Mouse (Mus musculus): Measurements from ENCODE around the gene Nisch. TPM values are rescaled to one million over a fixed set of nuclear protein-coding genes. Genes with fewer than 3 reads are reported as not detected.

Gene Nisch
- polyA plus RNA-seq, 1 experiment from 2014 or later, result 309 TPM

DNA sequence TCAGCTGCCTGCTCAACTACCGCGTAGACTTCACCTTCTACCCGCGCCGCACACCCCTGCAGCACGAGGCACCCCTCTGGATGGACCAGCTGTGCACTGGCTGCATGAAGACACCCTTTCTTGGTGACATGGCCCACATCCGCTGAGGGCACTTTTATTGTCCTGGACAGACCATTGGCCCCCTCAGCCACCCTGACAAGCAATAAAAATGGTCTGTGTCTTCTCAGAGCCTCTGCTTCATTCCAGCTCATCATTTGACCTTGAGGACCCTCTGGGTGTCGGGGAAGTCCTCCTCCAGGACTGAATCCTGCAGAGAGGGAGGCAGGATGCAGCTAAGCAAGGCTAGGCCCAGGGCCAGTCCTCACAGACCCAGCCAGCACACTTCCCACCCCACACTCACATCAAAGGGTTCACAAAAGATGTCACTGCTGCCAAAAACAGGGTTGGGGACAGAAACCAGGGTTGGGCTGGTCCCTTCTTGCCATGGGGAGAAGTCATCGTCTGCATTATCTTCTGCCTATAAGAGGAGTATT lies 77.8 kb downstream of the Nisch start:
- ATAC-seq (ENCODE audit: low FRiP score) (no peak), DNase-seq (ENCODE audit: low spot score) (no peak)
- no peak overlapping the region for H3K9ac ChIP-seq
- peaks cover 70% of the 10 kb centered on the region for H3K36me3 ChIP-seq (replicated peaks; ENCODE audit: control insufficient read depth, insufficient read depth)
- 91% methylated on average over 9 of the region's 9 CpGs for WGBS
- H3K4me2 ChIP-seq (replicated peaks), result no peak overlapping the region
- H3K4me1 ChIP-seq (replicated peaks; ENCODE audit: control insufficient read depth, insufficient read depth, low read length), result 0 out of 2 replicates have a peak, but pooled peaks cover 4% of the 10 kb centered on the region
- no peak overlapping the region for H3K27ac ChIP-seq
- no peaks in the 10 kb centered on the region for H3K9me3 ChIP-seq (ENCODE audit: control insufficient read depth, low read length)
- no peak overlapping the region for H3K4me3 ChIP-seq (replicated peaks; ENCODE audit: low read length)
- H3K27me3 ChIP-seq (ENCODE audit: control insufficient read depth, insufficient read depth, low read length), result no peaks in the 10 kb centered on the region

DNA sequence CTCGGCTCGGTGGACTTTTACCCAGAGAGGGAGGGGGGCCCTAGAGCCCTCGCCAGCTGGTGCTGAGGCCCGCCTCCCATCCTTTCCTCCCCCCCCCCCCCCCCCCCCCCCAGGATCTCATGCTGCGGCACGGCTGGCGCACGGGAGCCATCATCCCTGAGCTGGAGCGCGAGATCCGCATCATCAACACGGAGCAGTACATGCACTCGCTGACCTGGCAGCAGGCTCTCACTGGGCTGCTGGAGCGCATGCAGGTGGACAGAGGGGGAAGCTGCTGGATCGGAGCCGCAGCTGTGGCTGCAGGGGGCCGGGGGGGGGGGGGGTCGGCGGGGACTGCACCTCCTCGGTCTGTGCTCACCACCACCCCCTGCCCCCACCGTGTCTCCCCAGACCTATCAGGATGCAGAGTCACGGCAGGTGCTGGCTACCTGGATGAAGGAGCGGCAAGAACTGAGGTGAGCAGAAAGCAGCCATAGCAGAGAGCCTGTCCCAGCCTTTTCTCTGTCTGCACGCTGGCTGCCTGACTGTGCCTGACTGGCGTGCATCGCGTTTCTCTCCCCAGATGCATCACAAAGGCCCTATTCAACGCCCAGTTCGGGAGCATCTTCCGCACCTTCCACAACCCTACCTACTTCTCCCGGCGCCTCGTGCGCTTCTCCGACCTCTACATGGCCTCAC lies 78.4 kb downstream of the Nisch start:
- 80% methylated on average over 21 of the region's 35 CpGs for whole genome bisulfite sequencing
- ATAC-seq (ENCODE audit: low FRiP score) (0 out of 2 replicates have a peak, but pooled peaks have one; percentile 28), DNase-seq (ENCODE audit: low spot score) (no peak)

DNA sequence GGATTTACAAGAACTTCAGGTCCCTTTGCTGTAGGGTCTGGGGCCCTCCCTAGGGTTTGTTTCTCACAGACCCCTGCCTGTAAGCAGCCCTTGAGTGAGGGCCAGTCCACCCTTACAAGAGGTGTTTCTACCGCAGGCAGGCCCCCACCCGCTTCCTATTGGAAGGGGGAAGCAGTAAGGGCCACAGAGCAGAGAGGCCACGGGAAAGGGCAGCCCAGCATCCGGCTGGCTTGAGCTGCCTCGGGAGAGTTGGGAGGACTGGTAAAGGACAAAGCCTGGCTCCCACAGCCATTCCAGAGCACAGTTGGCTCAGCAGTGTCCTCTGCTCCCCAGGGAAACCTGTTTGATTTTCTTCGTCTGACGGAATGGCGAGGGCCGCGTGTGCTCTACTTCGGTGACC lies 79.0 kb downstream of the Nisch start:
- peaks cover 13% of the 10 kb centered on the region for H3K4me1 ChIP-seq (replicated peaks; ENCODE audit: control insufficient read depth, insufficient read depth, low read length)
- WGBS, result 73% methylated on average over 11 of the region's 11 CpGs
- H3K27ac ChIP-seq, result no peak overlapping the region
- DNase-seq (ENCODE audit: low spot score), result no peak
- ATAC-seq (ENCODE audit: low FRiP score), result no peak
- no peaks in the 10 kb centered on the region for H3K27me3 ChIP-seq (ENCODE audit: control insufficient read depth, insufficient read depth, low read length)
- no peak overlapping the region for H3K4me3 ChIP-seq (replicated peaks; ENCODE audit: low read length)
- peaks cover 70% of the 10 kb centered on the region for H3K36me3 ChIP-seq (replicated peaks; ENCODE audit: control insufficient read depth, insufficient read depth)
- no peak overlapping the region for H3K9ac ChIP-seq
- H3K4me2 ChIP-seq (replicated peaks), result no peak overlapping the region
- H3K9me3 ChIP-seq (ENCODE audit: control insufficient read depth, low read length), result no peaks in the 10 kb centered on the region

More for the DNA sequence above, 78.4 kb downstream of the Nisch start:
- Histone ChIP-seq H3K4me1 (replicated peaks; ENCODE audit: control insufficient read depth, insufficient read depth, low read length) (peaks cover 7% of the 10 kb centered on the region), H3K27ac (no peak overlapping the region), H3K9me3 (ENCODE audit: control insufficient read depth, low read length) (no peaks in the 10 kb centered on the region), H3K36me3 (replicated peaks; ENCODE audit: control insufficient read depth, insufficient read depth) (peaks cover 70% of the 10 kb centered on the region), H3K4me3 (replicated peaks; ENCODE audit: low read length) (no peak overlapping the region), H3K9ac (no peak overlapping the region), H3K4me2 (replicated peaks) (no peak overlapping the region), H3K27me3 (ENCODE audit: control insufficient read depth, insufficient read depth, low read length) (no peaks in the 10 kb centered on the region)

DNA sequence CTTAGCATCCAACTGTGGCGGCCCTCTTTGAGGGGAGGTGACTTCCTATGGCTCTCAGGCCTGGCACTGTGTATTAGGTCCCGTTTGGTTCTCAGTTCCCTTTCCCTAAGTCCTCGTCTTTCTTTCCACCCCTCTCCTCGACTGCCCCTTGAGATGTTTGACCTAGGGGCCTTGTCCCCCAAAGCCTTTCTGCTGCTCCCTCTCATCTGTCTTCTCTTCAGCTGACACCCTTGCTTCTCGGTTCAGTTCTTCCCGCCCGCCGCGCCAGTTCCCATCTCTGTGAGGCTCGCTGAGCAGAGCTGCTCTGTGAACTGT lies 79.5 kb downstream of the Nisch start:
- no peaks in the 10 kb centered on the region for H3K27me3 ChIP-seq (ENCODE audit: control insufficient read depth, insufficient read depth, low read length)
- ATAC-seq (ENCODE audit: low FRiP score) (no peak), DNase-seq (ENCODE audit: low spot score) (no peak)
- no peak overlapping the region for H3K4me3 ChIP-seq (replicated peaks; ENCODE audit: low read length)
- no peak overlapping the region for H3K27ac ChIP-seq
- H3K4me2 ChIP-seq (replicated peaks), result no peak overlapping the region
- no peak overlapping the region for H3K9ac ChIP-seq
- peaks cover 70% of the 10 kb centered on the region for H3K36me3 ChIP-seq (replicated peaks; ENCODE audit: control insufficient read depth, insufficient read depth)
- WGBS, result 82% methylated on average over 10 of the region's 10 CpGs
- peaks cover 19% of the 10 kb centered on the region for H3K4me1 ChIP-seq (replicated peaks; ENCODE audit: control insufficient read depth, insufficient read depth, low read length)
- H3K9me3 ChIP-seq (ENCODE audit: control insufficient read depth, low read length), result no peaks in the 10 kb centered on the region

DNA sequence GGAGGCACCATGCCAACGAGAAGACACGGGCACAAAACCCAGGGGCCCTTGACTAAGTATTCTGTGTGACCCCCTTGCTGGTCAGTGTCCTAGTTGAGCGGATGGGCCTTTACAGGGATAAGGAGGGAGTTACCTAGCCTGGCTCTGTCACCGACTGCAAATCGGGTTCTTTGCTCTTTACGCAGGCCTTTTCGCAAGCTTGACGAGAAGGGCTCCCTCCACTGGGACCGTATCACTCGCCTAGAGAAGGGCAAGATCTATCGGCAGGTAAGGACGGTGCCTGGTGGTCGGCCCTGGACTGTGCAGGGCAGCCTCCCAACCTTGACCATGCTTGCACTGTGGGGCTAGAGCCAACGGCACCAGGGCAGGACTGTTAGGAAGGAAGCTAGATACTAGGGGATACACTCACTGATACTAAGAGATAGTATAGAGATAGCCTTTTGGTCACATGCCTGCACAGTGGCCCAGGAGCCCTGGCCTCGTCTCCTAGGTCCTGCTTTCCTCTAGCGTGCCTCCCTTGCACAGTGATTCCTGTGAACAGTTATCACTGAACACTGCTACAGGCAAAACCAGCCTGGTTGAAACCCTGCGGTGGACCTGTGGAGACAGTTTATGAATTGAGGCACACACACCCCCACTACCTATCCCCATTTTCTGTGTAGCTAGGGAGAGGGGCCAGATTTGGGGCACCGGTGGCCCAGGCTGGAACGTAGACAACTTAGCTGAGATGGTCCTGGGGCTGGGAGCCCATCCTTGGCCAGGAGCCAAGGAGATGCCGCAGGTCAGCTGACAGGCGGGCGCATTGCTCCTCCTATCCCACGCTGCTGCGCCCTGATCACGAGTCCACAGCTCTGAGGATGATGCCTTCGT lies 80.1 kb downstream of the Nisch start:
- Histone ChIP-seq H3K4me3 (replicated peaks; ENCODE audit: low read length) (no peak overlapping the region), H3K27ac (no peak overlapping the region), H3K4me2 (replicated peaks) (no peak overlapping the region), H3K9ac (no peak overlapping the region), H3K9me3 (ENCODE audit: control insufficient read depth, low read length) (no peaks in the 10 kb centered on the region), H3K36me3 (replicated peaks; ENCODE audit: control insufficient read depth, insufficient read depth) (peaks cover 69% of the 10 kb centered on the region), H3K4me1 (replicated peaks; ENCODE audit: control insufficient read depth, insufficient read depth, low read length) (peaks cover 24% of the 10 kb centered on the region), H3K27me3 (ENCODE audit: control insufficient read depth, insufficient read depth, low read length) (no peaks in the 10 kb centered on the region)
- DNase-seq (ENCODE audit: low spot score) (no peak), ATAC-seq (ENCODE audit: low FRiP score) (no peak)
- 88% methylated on average over 26 of the region's 26 CpGs for WGBS

DNA sequence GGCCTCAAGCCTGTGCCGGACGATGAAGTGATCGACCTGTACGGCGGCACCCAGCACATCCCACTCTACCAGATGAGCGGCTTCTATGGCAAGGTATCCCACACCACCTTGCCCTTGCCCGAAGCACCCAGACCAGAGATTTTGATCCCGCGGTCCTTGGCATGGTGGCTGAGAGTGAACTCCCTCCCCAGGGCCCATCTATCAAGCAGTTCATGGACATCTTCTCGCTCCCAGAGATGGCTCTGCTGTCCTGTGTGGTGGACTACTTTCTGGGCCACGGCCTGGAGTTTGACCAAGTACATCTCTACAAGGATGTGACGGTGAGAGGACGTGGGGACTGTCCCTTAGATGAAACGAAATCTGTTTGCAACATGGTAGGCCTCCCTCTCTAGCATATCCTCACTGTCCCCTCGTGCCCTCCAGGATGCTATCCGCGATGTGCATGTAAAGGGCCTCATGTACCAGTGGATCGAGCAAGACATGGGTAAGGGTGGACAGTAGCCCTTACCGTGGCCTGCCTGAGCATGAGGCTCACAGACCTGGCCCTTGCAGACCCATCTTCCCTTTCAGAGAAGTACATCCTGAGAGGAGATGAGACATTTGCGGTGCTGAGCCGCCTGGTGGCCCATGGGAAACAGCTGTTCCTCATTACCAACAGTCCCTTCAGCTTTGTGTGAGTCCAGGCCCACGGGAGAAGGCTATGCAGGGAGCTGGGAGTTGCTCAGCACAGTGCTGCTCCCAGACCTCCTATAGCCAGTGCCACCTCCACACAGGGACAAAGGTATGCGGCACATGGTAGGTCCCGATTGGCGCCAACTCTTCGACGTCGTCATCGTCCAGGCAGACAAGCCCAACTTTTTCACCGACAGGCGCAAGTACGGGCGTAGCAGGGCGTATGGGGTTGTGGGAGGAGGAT lies 81.0 kb downstream of the Nisch start:
- Histone ChIP-seq H3K4me1 (replicated peaks; ENCODE audit: control insufficient read depth, insufficient read depth, low read length) (peaks cover 24% of the 10 kb centered on the region), H3K36me3 (replicated peaks; ENCODE audit: control insufficient read depth, insufficient read depth) (peaks cover 60% of the 10 kb centered on the region), H3K4me3 (replicated peaks; ENCODE audit: low read length) (no peak overlapping the region), H3K9ac (no peak overlapping the region), H3K27ac (no peak overlapping the region), H3K9me3 (ENCODE audit: control insufficient read depth, low read length) (no peaks in the 10 kb centered on the region), H3K4me2 (replicated peaks) (no peak overlapping the region), H3K27me3 (ENCODE audit: control insufficient read depth, insufficient read depth, low read length) (no peaks in the 10 kb centered on the region)
- ATAC-seq (ENCODE audit: low FRiP score) (no peak), DNase-seq (ENCODE audit: low spot score) (no peak)
- 96% methylated on average over 34 of the region's 34 CpGs for WGBS

DNA sequence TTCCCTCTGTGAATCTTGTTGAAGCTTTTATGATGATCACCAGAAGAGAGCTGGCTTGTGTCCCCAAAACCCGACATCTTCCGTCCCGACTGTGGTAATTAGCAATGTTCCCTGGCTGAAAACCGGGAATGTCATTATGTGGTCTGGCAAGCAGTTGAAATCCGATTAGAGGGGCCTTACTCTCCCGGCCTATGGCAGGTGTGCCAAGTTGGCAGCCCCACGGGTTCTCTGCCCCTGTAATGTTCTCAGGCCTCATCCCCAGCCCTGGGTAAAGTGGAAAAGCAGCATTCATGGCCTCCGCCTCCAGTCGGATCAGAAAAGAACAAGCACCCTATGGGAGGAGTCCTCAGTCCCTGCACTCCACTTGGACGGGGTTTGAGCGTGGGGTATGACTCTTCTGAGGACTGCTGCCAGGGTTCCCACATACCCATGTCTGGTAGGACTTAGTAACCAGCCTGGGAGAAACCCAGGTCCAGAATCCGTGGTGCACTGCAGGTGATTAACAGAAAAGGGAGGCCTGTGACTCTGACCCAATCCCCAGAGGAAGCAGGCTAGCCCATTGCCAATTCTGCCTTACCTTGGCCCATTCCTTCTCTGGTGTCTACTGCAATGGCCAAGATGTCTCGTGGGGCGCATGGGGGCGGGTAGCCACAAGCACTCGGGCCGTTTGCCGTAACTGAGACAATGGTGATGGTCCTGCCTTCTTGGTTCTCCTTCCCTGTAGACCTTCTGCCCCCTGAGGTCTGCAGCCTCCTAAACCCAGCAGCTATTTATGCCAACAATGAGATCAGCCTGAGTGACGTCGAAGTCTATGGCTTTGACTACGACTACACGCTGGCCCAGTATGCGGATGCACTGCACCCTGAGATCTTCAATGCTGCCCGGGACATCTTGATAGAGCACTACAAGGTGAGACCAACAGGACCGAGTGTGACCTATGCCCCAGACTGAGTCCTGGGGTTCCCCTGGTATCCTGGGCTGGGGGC lies 82.4 kb downstream of the Nisch start:
- DNase-seq (ENCODE audit: low spot score) (peak; percentile 29), ATAC-seq (ENCODE audit: low FRiP score) (no peak)
- Histone ChIP-seq H3K27me3 (ENCODE audit: control insufficient read depth, insufficient read depth, low read length) (no peaks in the 10 kb centered on the region), H3K4me2 (replicated peaks) (no peak overlapping the region), H3K4me3 (replicated peaks; ENCODE audit: low read length) (no peak overlapping the region), H3K9me3 (ENCODE audit: control insufficient read depth, low read length) (no peaks in the 10 kb centered on the region), H3K36me3 (replicated peaks; ENCODE audit: control insufficient read depth, insufficient read depth) (peaks cover 46% of the 10 kb centered on the region), H3K9ac (no peak overlapping the region), H3K4me1 (replicated peaks; ENCODE audit: control insufficient read depth, insufficient read depth, low read length) (peaks cover 30% of the 10 kb centered on the region), H3K27ac (no peak overlapping the region)
- 81% methylated on average over 25 of the region's 25 CpGs for WGBS

DNA sequence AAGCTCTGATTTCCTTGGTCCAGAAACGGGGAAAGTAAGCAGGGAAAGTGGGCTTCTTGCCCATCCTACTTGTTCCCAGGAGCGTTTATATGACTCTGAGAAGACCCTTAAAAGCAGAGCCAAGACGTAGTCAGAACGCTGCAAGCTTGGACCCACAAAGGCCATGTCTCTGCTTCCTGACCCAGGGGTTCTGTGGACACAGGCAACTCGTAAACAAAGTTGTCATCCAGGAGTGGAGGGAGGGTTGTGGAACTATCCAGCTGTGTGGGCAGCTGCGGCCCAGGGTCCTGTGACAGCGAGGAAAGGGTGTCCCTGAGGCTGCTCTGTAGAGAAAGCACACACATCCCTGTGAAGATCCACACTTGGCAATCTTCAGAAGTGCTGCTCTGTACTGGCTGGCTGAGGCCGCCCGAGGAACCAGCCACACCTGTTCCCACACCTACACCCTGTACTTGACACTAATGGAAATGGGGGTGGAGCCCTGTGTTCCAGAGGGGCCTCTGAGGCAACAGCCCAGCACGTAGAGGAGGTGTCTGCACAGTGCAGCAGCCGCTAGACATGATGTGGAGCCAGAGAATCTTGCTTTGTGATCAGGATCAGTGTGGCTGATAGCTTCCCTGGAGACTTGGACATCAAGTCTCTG lies 83.6 kb downstream of the Nisch start:
- H3K36me3 ChIP-seq (replicated peaks; ENCODE audit: control insufficient read depth, insufficient read depth), result peaks cover 35% of the 10 kb centered on the region
- H3K4me1 ChIP-seq (replicated peaks; ENCODE audit: control insufficient read depth, insufficient read depth, low read length), result peaks cover 30% of the 10 kb centered on the region
- no peaks in the 10 kb centered on the region for H3K9me3 ChIP-seq (ENCODE audit: control insufficient read depth, low read length)
- no peak overlapping the region; the same call in 1 of the 2 replicates for H3K27ac ChIP-seq
- H3K27me3 ChIP-seq (ENCODE audit: control insufficient read depth, insufficient read depth, low read length), result no peaks in the 10 kb centered on the region
- ATAC-seq (ENCODE audit: low FRiP score) (no peak), DNase-seq (ENCODE audit: low spot score) (no peak)
- H3K9ac ChIP-seq, result 0 out of 2 replicates have a peak overlapping the region, but pooled peaks have one; percentile 9
- 76% methylated on average over 11 of the region's 11 CpGs for WGBS
- H3K4me3 ChIP-seq (replicated peaks; ENCODE audit: low read length), result no peak overlapping the region
- peak overlapping the region; percentile 62 for H3K4me2 ChIP-seq (replicated peaks)

All from hindbrain, embryonic 14.5 days (tissue).